Mouse (Mus musculus) bone marrow macrophage, adult 2 months (primary cell): ENCODE measurements around the gene Cdkn2d.

Experiments used
- CTCF ChIP-seq: IDR thresholded peaks from 2 replicates; pipeline ENCODE4 v1.5.1; 2012; ENCODE audit warnings: low read depth, mild to moderate bottlenecking, low read length, moderate library complexity
- POLR2A ChIP-seq: IDR thresholded peaks from 2 replicates; pipeline ENCODE4 v1.6.1; 2012; ENCODE audit warnings: mild to moderate bottlenecking, low read depth, low read length, borderline replicate concordance

DNA sequence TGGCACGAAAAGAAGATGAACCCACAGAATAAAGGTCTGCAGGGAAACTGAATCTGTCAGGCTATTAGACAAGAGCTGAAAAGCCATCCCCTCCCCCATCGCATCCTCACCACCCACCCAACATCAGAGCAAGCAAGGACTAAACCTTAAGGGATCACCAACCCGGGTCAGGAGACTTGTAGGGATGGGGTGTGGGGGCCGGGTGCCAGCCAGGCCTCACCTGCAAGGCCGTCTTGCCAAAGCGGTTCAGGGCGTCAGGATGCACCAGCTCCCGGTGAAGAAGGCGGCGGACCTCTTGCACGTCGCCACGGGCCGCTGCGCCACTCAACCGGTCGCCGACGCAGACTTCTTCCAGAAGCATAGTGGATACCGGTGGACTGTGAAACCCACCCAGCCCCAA, 618 bp downstream of the Cdkn2d start:
- no peak for TF ChIP-seq POLR2A
- no peak for TF ChIP-seq CTCF
